Mouse (Mus musculus) kidney, postnatal 0 days (tissue): Measurements from ENCODE around the gene Atp10a. TPM values are rescaled to one million over a fixed set of nuclear protein-coding genes. Genes with fewer than 3 reads are reported as not detected.
A peak's percentile ranks its signal among the peaks of the same experiment; 100 is the strongest.

ENCODE experiments used
- ATAC-seq: fragments of 200-750 bp; cut with Nextera tagmentation; replicated peaks from 2 replicates; pipeline ENCODE4 v1.8.0; 2017; ENCODE audit warnings: low read depth, moderate number of reproducible peaks, moderate TSS enrichment, moderate library complexity; ENCODE audit not compliant: low FRiP score
- DNase-seq: peaks from one replicate; pipeline ENCODE4 v3.0.0-alpha.2; 2016; ENCODE audit warnings: low spot score
- H3K27ac ChIP-seq: fragments of 300-500 bp; sonication (generic); 2 replicates; pipeline ENCODE4 v1.5.1; 2014; ENCODE audit warnings: mild to moderate bottlenecking
- H3K27me3 ChIP-seq: fragments of 300-500 bp; sonication (generic); 2 replicates; pipeline ENCODE4 v1.6.1; 2014; ENCODE audit warnings: low read length, mixed read lengths; ENCODE audit not compliant: insufficient read depth
- H3K36me3 ChIP-seq: fragments of 300-500 bp; sonication (generic); 2 replicates; pipeline ENCODE4 v1.6.1; 2014; ENCODE audit warnings: low read length, mixed read lengths; ENCODE audit not compliant: insufficient read depth
- H3K4me1 ChIP-seq: fragments of 300-500 bp; sonication (generic); replicated peaks from 2 replicates; pipeline ENCODE4 v1.6.1; 2014; ENCODE audit warnings: antibody characterized with exemption, low read length, mixed read lengths; ENCODE audit not compliant: insufficient read depth
- H3K4me2 ChIP-seq: fragments of 300-500 bp; sonication (generic); 2 replicates; pipeline ENCODE4 v1.6.1; 2014; ENCODE audit warnings: mild to moderate bottlenecking, low read length, moderate library complexity, mixed read lengths
- H3K4me3 ChIP-seq: fragments of 300-500 bp; sonication (generic); replicated peaks from 2 replicates; pipeline ENCODE4 v1.5.1; 2014; ENCODE audit warnings: low read depth, low read length
- H3K9ac ChIP-seq: fragments of 300-500 bp; sonication (generic); 2 replicates; pipeline ENCODE4 v1.6.1; 2014; ENCODE audit warnings: low read depth, low read length
- H3K9me3 ChIP-seq: fragments of 300-500 bp; sonication (generic); replicated peaks from 2 replicates; pipeline ENCODE4 v1.6.1; 2016; ENCODE audit warnings: low read length, inconsistent platforms, mixed read lengths
- CTCF ChIP-seq: IDR thresholded peaks from 2 replicates; pipeline ENCODE4 v1.5.1; 2016; ENCODE audit warnings: antibody characterized with exemption, low read depth, mild to moderate bottlenecking, moderate library complexity
- WGBS: fragments of 180-500 bp; shearing (Covaris S2); extraction: QIAGEN DNeasy Blood & Tissue Kit; methylation state at CpG from one replicate; pipeline ENCODE4 v1.1.7; 2014; 5-methylcytosine and 5-hydroxymethylcytosine counted together
- polyA plus RNA-seq: library from polyadenylated mRNA; unstranded; fragments of >200 nt; fragmentation: Nextera tagmentation; extraction: Ambion mirVana; gene quantifications from 2 replicates; pipeline ENCODE4 v1.2.1, GENCODE M21; 2015

The Atp10a gene
- polyA plus RNA-seq, 1 experiment from 2014 or later: 2.3 TPM

- Histone ChIP-seq H3K9ac (no peak overlapping the region), H3K9me3 (no peaks in the 10 kb centered on the region), H3K4me2 (no peak overlapping the region), H3K36me3 (no peaks in the 10 kb centered on the region), H3K4me1 (no peaks in the 10 kb centered on the region), H3K4me3 (no peak overlapping the region), H3K27ac (no peak overlapping the region), H3K27me3 (no peaks in the 10 kb centered on the region)
- 67% methylated on average over 4 of the region's 4 CpGs for WGBS
- no peak for TF ChIP-seq CTCF
- ATAC-seq (no peak), DNase-seq (no peak)
These were observed 86.0 kb downstream of the Atp10a start for GRCm38 (mm10) chr7:58742009-58742408.

GRCm38 (mm10) chr7:58742648-58743047, 86.7 kb downstream of the Atp10a start:
- Histone ChIP-seq H3K4me2 (no peak overlapping the region), H3K9me3 (no peaks in the 10 kb centered on the region), H3K4me1 (no peaks in the 10 kb centered on the region), H3K27ac (no peak overlapping the region), H3K4me3 (no peak overlapping the region), H3K9ac (no peak overlapping the region), H3K36me3 (no peaks in the 10 kb centered on the region), H3K27me3 (no peaks in the 10 kb centered on the region)
- WGBS: 83% methylated on average over 1 of the region's 1 CpGs
- DNase-seq (no peak), ATAC-seq (no peak)
- TF ChIP-seq CTCF: no peak

- Histone ChIP-seq H3K4me3 (no peak overlapping the region), H3K9ac (no peak overlapping the region), H3K36me3 (no peaks in the 10 kb centered on the region), H3K4me2 (no peak overlapping the region), H3K27me3 (no peaks in the 10 kb centered on the region), H3K27ac (no peak overlapping the region), H3K4me1 (no peaks in the 10 kb centered on the region), H3K9me3 (no peaks in the 10 kb centered on the region)
- peak; percentile 69 for TF ChIP-seq CTCF
- 41% methylated on average over 4 of the region's 4 CpGs for WGBS
- DNase-seq: peak; percentile 81
- peak; percentile 71; the same call in 1 of the 2 replicates for ATAC-seq
These were observed 87.7 kb downstream of the Atp10a start for GRCm38 (mm10) chr7:58743362-58744320.

- H3K4me2 ChIP-seq: no peak overlapping the region
- no peak for DNase-seq
- no peak overlapping the region for H3K27ac ChIP-seq
- H3K9ac ChIP-seq: no peak overlapping the region
- 34% methylated on average over 5 of the region's 5 CpGs for WGBS
- H3K27me3 ChIP-seq: no peaks in the 10 kb centered on the region
- no peaks in the 10 kb centered on the region for H3K36me3 ChIP-seq
- TF ChIP-seq CTCF: no peak
- ATAC-seq: no peak
- H3K9me3 ChIP-seq: no peaks in the 10 kb centered on the region
- H3K4me1 ChIP-seq: no peaks in the 10 kb centered on the region
- H3K4me3 ChIP-seq: no peak overlapping the region
These were observed 90.9 kb downstream of the Atp10a start for GRCm38 (mm10) chr7:58746817-58747216.

GRCm38 (mm10) chr7:58749904-58750612, 94.1 kb downstream of the Atp10a start:
- H3K9ac ChIP-seq: no peak overlapping the region
- WGBS: 63% methylated on average over 6 of the region's 6 CpGs
- TF ChIP-seq CTCF: no peak
- no peaks in the 10 kb centered on the region for H3K9me3 ChIP-seq
- H3K27ac ChIP-seq: no peak overlapping the region
- DNase-seq (peak; percentile 53), ATAC-seq (no peak)
- no peak overlapping the region for H3K4me2 ChIP-seq
- H3K4me3 ChIP-seq: no peak overlapping the region
- H3K4me1 ChIP-seq: no peaks in the 10 kb centered on the region; the same call in 1 of the 2 replicates
- no peaks in the 10 kb centered on the region for H3K36me3 ChIP-seq
- H3K27me3 ChIP-seq: no peaks in the 10 kb centered on the region

- H3K4me1 ChIP-seq: no peaks in the 10 kb centered on the region; the same call in 1 of the 2 replicates
- no peak overlapping the region for H3K4me2 ChIP-seq
- peak; percentile 69 for DNase-seq
- H3K27me3 ChIP-seq: no peaks in the 10 kb centered on the region
- WGBS: 36% methylated on average over 5 of the region's 5 CpGs
- no peak for TF ChIP-seq CTCF
- no peak overlapping the region for H3K9ac ChIP-seq
- no peak overlapping the region for H3K27ac ChIP-seq
- ATAC-seq: no peak
- no peaks in the 10 kb centered on the region for H3K36me3 ChIP-seq
- H3K4me3 ChIP-seq: no peak overlapping the region
- H3K9me3 ChIP-seq: no peaks in the 10 kb centered on the region
These were observed 96.1 kb downstream of the Atp10a start for GRCm38 (mm10) chr7:58752041-58752440.
